Mouse (Mus musculus): ENCODE measurements around the gene Myt1. TPM values are rescaled to one million over a fixed set of nuclear protein-coding genes. Genes with fewer than 3 reads are reported as not detected.

Myt1 gene
- 0.28 TPM for polyA plus RNA-seq (2012; fragmentation: generic; extraction: Trizol)

- no peaks in the 10 kb centered on the region for H3K36me3 ChIP-seq (ENCODE audit: control insufficient read depth, insufficient read depth)
- H3K4me2 ChIP-seq (ENCODE audit: low read depth), result no peak within 1 kb of the TSS
- TF ChIP-seq POLR2A (IDR thresholded peaks at IDR 0.05; ENCODE audit: insufficient read length, low read depth), result no peak
- no peak for TF ChIP-seq TCF12 (IDR thresholded peaks at IDR 0.05; ENCODE audit: insufficient read depth, poor library complexity, severe bottlenecking)
- TF ChIP-seq TCF3 (IDR thresholded peaks at IDR 0.05; ENCODE audit: insufficient read length, low read depth), result no peak
- TF ChIP-seq POLR2AphosphoS2 (IDR thresholded peaks at IDR 0.05; ENCODE audit: insufficient read length, low read depth), result no peak
- no peak for TF ChIP-seq USF1 (IDR thresholded peaks at IDR 0.05; ENCODE audit: low read depth)
- no peak for TF ChIP-seq MYOD1 (IDR thresholded peaks at IDR 0.05; ENCODE audit: control insufficient read depth in 1 of 3, insufficient read length in 2 of 3, low read depth in 2 of 3)
- no peak for TF ChIP-seq SRF (IDR thresholded peaks at IDR 0.05; ENCODE audit: control insufficient read depth, insufficient read length, low read depth)
- TF ChIP-seq REST (IDR thresholded peaks at IDR 0.05; ENCODE audit: insufficient read depth, insufficient read length), result no peak
- no peak for TF ChIP-seq CEBPB (IDR thresholded peaks at IDR 0.05; ENCODE audit: insufficient read depth, poor library complexity, severe bottlenecking)
- TF ChIP-seq MAX (IDR thresholded peaks at IDR 0.05; ENCODE audit: low read depth), result no peak
- no peak for TF ChIP-seq MYOG (IDR thresholded peaks at IDR 0.05; ENCODE audit: control insufficient read depth in 1 of 3, insufficient read depth in 1 of 3, insufficient read length in 2 of 3, low read depth in 2 of 3)
- no peak for TF ChIP-seq E2F4 (IDR thresholded peaks at IDR 0.05; ENCODE audit: insufficient read depth)
- H3ac ChIP-seq (ENCODE audit: control insufficient read depth, insufficient read length), result no peak within 1 kb of the TSS
- no peak within 1 kb of the TSS for H3K4me3 ChIP-seq
- H3K27me3 ChIP-seq (ENCODE audit: control insufficient read depth, insufficient read depth, insufficient read length), result no peaks in the 10 kb centered on the region
- no peaks in the 10 kb centered on the region for H3K79me2 ChIP-seq (ENCODE audit: control insufficient read depth, insufficient read depth)
These were observed at the start of gene Myt1 for GRCm38 (mm10) chr2:181763006-181763830. Gene Myt1, plus strand, starts transcription at chr2:181763332.

- Histone ChIP-seq H3K36me3 (ENCODE audit: control insufficient read depth, insufficient read depth) (no peaks in the 10 kb centered on the region), H3ac (ENCODE audit: control insufficient read depth, insufficient read length) (no peak overlapping the region), H3K27me3 (ENCODE audit: control insufficient read depth, insufficient read depth, insufficient read length) (no peaks in the 10 kb centered on the region), H3K79me2 (ENCODE audit: control insufficient read depth, insufficient read depth) (no peaks in the 10 kb centered on the region), H3K4me2 (ENCODE audit: low read depth) (no peak overlapping the region), H3K4me3 (no peak overlapping the region)
- TF ChIP-seq TCF12 (IDR thresholded peaks at IDR 0.05; ENCODE audit: insufficient read depth, poor library complexity, severe bottlenecking) (no peak), POLR2AphosphoS2 (IDR thresholded peaks at IDR 0.05; ENCODE audit: insufficient read length, low read depth) (no peak), USF1 (IDR thresholded peaks at IDR 0.05; ENCODE audit: low read depth) (no peak), MYOD1 (IDR thresholded peaks at IDR 0.05; ENCODE audit: control insufficient read depth in 1 of 3, insufficient read length in 2 of 3, low read depth in 2 of 3) (no peak), E2F4 (IDR thresholded peaks at IDR 0.05; ENCODE audit: insufficient read depth) (no peak), SRF (IDR thresholded peaks at IDR 0.05; ENCODE audit: control insufficient read depth, insufficient read length, low read depth) (no peak), TCF3 (IDR thresholded peaks at IDR 0.05; ENCODE audit: insufficient read length, low read depth) (no peak), CEBPB (IDR thresholded peaks at IDR 0.05; ENCODE audit: insufficient read depth, poor library complexity, severe bottlenecking) (no peak), REST (IDR thresholded peaks at IDR 0.05; ENCODE audit: insufficient read depth, insufficient read length) (no peak), POLR2A (IDR thresholded peaks at IDR 0.05; ENCODE audit: insufficient read length, low read depth) (no peak)
These were observed 49.4 kb upstream of the Myt1 start for GRCm38 (mm10) chr2:181713749-181714148.

DNA sequence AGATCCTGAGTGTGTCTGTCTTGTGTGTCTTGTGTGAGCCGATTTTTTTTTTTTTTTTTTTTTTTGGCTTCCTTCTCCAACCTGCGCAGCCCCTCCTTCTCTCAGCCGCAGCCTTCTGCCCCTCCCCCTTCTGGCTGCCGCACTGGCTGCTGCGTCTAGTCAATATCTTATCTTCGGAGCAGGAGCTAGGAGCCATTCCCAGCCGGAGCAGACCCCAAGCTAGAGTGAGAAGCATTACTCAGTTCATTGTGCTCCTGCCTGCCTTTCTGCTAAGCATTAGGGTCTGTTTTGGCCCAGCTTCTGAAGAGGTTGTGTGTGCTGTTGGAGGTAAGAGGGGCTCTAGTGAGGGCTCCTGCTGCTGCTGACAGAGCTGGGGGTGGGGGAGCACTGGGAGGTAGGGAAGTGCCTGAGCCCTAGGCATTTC is 48.2 kb upstream of the Myt1 start, which contains the start of gene Oprl1:
Gene Oprl1, plus strand, starts transcription at position 114 of the 424 bp plus-strand sequence.
- H3K4me3 ChIP-seq, result no peak within 1 kb of the TSS
- no peaks in the 10 kb centered on the region for H3K36me3 ChIP-seq (ENCODE audit: control insufficient read depth, insufficient read depth)
- H3K79me2 ChIP-seq (ENCODE audit: control insufficient read depth, insufficient read depth), result no peaks in the 10 kb centered on the region
- no peak within 1 kb of the TSS for H3K4me2 ChIP-seq (ENCODE audit: low read depth)
- H3ac ChIP-seq (ENCODE audit: control insufficient read depth, insufficient read length), result no peak within 1 kb of the TSS
- no peaks in the 10 kb centered on the region for H3K27me3 ChIP-seq (ENCODE audit: control insufficient read depth, insufficient read depth, insufficient read length)
- TF ChIP-seq MAX (IDR thresholded peaks at IDR 0.05; ENCODE audit: low read depth) (no peak), POLR2A (IDR thresholded peaks at IDR 0.05; ENCODE audit: insufficient read length, low read depth) (no peak), POLR2AphosphoS2 (IDR thresholded peaks at IDR 0.05; ENCODE audit: insufficient read length, low read depth) (no peak), REST (IDR thresholded peaks at IDR 0.05; ENCODE audit: insufficient read depth, insufficient read length) (no peak), USF1 (IDR thresholded peaks at IDR 0.05; ENCODE audit: low read depth) (no peak), TCF3 (IDR thresholded peaks at IDR 0.05; ENCODE audit: insufficient read length, low read depth) (no peak), MYOD1 (IDR thresholded peaks at IDR 0.05; ENCODE audit: control insufficient read depth in 1 of 3, insufficient read length in 2 of 3, low read depth in 2 of 3) (no peak), SRF (IDR thresholded peaks at IDR 0.05; ENCODE audit: control insufficient read depth, insufficient read length, low read depth) (no peak), CEBPB (IDR thresholded peaks at IDR 0.05; ENCODE audit: insufficient read depth, poor library complexity, severe bottlenecking) (no peak), TCF12 (IDR thresholded peaks at IDR 0.05; ENCODE audit: insufficient read depth, poor library complexity, severe bottlenecking) (no peak), MYOG (IDR thresholded peaks at IDR 0.05; ENCODE audit: control insufficient read depth in 1 of 3, insufficient read depth in 1 of 3, insufficient read length in 2 of 3, low read depth in 2 of 3) (no peak), E2F4 (IDR thresholded peaks at IDR 0.05; ENCODE audit: insufficient read depth) (no peak)

GRCm38 (mm10) chr2:181715382-181715781 is 47.8 kb upstream of the Myt1 start:
- Histone ChIP-seq H3K27me3 (ENCODE audit: control insufficient read depth, insufficient read depth, insufficient read length) (no peaks in the 10 kb centered on the region), H3K4me2 (ENCODE audit: low read depth) (no peak overlapping the region), H3K79me2 (ENCODE audit: control insufficient read depth, insufficient read depth) (no peaks in the 10 kb centered on the region), H3ac (ENCODE audit: control insufficient read depth, insufficient read length) (no peak overlapping the region), H3K36me3 (ENCODE audit: control insufficient read depth, insufficient read depth) (no peaks in the 10 kb centered on the region), H3K4me3 (no peak overlapping the region)
- TF ChIP-seq CEBPB (IDR thresholded peaks at IDR 0.05; ENCODE audit: insufficient read depth, poor library complexity, severe bottlenecking) (no peak), SRF (IDR thresholded peaks at IDR 0.05; ENCODE audit: control insufficient read depth, insufficient read length, low read depth) (no peak), POLR2AphosphoS2 (IDR thresholded peaks at IDR 0.05; ENCODE audit: insufficient read length, low read depth) (no peak), MYOD1 (IDR thresholded peaks at IDR 0.05; ENCODE audit: control insufficient read depth in 1 of 3, insufficient read length in 2 of 3, low read depth in 2 of 3) (no peak), POLR2A (IDR thresholded peaks at IDR 0.05; ENCODE audit: insufficient read length, low read depth) (no peak), REST (IDR thresholded peaks at IDR 0.05; ENCODE audit: insufficient read depth, insufficient read length) (no peak), TCF3 (IDR thresholded peaks at IDR 0.05; ENCODE audit: insufficient read length, low read depth) (no peak), MYOG (IDR thresholded peaks at IDR 0.05; ENCODE audit: control insufficient read depth in 1 of 3, insufficient read depth in 1 of 3, insufficient read length in 2 of 3, low read depth in 2 of 3) (no peak), USF1 (IDR thresholded peaks at IDR 0.05; ENCODE audit: low read depth) (no peak), MAX (IDR thresholded peaks at IDR 0.05; ENCODE audit: low read depth) (no peak), TCF12 (IDR thresholded peaks at IDR 0.05; ENCODE audit: insufficient read depth, poor library complexity, severe bottlenecking) (no peak), E2F4 (IDR thresholded peaks at IDR 0.05; ENCODE audit: insufficient read depth) (no peak)

Measured in myocyte (in vitro differentiated cells).